Mouse (Mus musculus) MEL (cell line): Measurements from ENCODE around the gene Cdca4.

Source experiments
- CTCF ChIP-seq, 3 experiments: IDR thresholded peaks in 2 of 3; conservative IDR thresholded peaks in 1 of 3; 2 replicates each; pipeline ENCODE4 v1.5.1; 2011 to 2012; ENCODE audit warnings: low read length in 3 of 3, low read depth in 2 of 3, mild to moderate bottlenecking in 2 of 3, improper control_type of control experiment in 1 of 3, inconsistent platforms in 1 of 3, mixed read lengths in 1 of 3, moderate library complexity in 1 of 3; ENCODE audit not compliant: control insufficient read depth in 1 of 3, insufficient read depth in 1 of 3, poor library complexity in 1 of 3, severe bottlenecking in 1 of 3
- ELF1 ChIP-seq: IDR thresholded peaks from 2 replicates; pipeline ENCODE4 v1.6.1; 2014; ENCODE audit warnings: low read depth, mild to moderate bottlenecking, inconsistent platforms, low read length, improper control_type of control experiment, moderate library complexity
- POLR2A ChIP-seq, 2 experiments: IDR thresholded peaks; 2 replicates each; pipeline ENCODE4 v1.6.1; 2011 to 2012; ENCODE audit warnings: low read length in 2 of 2, mild to moderate bottlenecking in 2 of 2, control low read depth in 1 of 2, improper control_type of control experiment in 1 of 2, low read depth in 1 of 2, moderate library complexity in 1 of 2; ENCODE audit not compliant: control insufficient read depth in 1 of 2, insufficient read depth in 1 of 2, poor library complexity in 1 of 2
- TBP ChIP-seq: IDR thresholded peaks from 2 replicates; pipeline ENCODE4 v1.8.0; 2011; ENCODE audit warnings: low read depth, low read length, improper control_type of control experiment
- USF2 ChIP-seq, 2 experiments: IDR thresholded peaks; 2 replicates each; pipeline ENCODE4 v1.6.1; 2011 to 2012; ENCODE audit warnings: improper control_type of control experiment in 2 of 2, low read length in 2 of 2, borderline replicate concordance in 1 of 2, inconsistent platforms in 1 of 2, low read depth in 1 of 2, mild to moderate bottlenecking in 1 of 2; ENCODE audit not compliant: insufficient read depth in 1 of 2
- ZKSCAN1 ChIP-seq: IDR thresholded peaks from 2 replicates; pipeline ENCODE4 v1.6.1; 2012; ENCODE audit warnings: low read depth, mild to moderate bottlenecking, inconsistent platforms, low read length, improper control_type of control experiment, moderate library complexity

- no peak for TF ChIP-seq ELF1
- no peak for TF ChIP-seq CTCF (IDR thresholded peaks at IDR 0.05 in 2 of 3, conservative IDR thresholded peaks at IDR 0.05 in 1 of 3; ENCODE audit: control insufficient read depth in 1 of 3, insufficient read depth in 1 of 3, low read depth in 2 of 3, low read length in 3 of 3, poor library complexity in 1 of 3, severe bottlenecking in 1 of 3)
- peak in 1 of 2 experiments; percentile 36; a peak in 1 of 4 replicates for TF ChIP-seq POLR2A (IDR thresholded peaks at IDR 0.05; ENCODE audit: control insufficient read depth in 1 of 2, insufficient read depth in 1 of 2, low read depth in 1 of 2, low read length in 2 of 2, poor library complexity in 1 of 2)
- TF ChIP-seq ZKSCAN1: no peak
- no peak for TF ChIP-seq TBP
- TF ChIP-seq USF2 (IDR thresholded peaks at IDR 0.05; ENCODE audit: borderline replicate concordance in 1 of 2, insufficient read depth in 1 of 2, low read depth in 1 of 2, low read length in 2 of 2): no peak
Measured at GRCm38 (mm10) chr12:112795466-112796104, 33.6 kb downstream of the Cdca4 start.
